Mouse (Mus musculus): ENCODE measurements at regions not wholly inside any gene's neighbourhood (a gene's known extent, or its start where the extent isn't known, plus 50 kb on each side); places are given as distances from the start of the nearest gene placed in this dataset.
A peak's percentile ranks its signal among the peaks of the same experiment; 100 is the strongest.

DNA sequence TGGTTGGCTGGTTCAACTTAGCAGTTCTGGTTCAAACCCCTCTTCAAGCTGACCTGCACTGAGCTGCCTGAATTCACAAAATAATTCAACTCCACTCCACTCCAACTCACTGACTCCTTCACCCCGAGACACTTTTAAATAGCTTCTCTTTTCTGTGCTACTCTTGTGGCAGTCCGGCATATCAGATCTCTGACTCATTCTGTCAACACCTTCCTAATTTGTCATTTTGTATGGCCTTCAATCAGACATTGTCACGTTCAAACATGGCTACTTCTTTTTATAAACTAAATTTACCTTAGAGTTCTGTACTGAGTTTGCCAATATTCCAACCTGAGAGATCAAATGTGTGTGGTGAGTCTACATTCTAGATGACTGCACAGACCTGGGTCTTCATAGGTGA lies 579.1 kb downstream of the Slitrk1 start:
- no peaks in the 10 kb centered on the region for H3K9me3 ChIP-seq (replicated peaks)
- ATAC-seq, result no peak
- H3K36me3 ChIP-seq (ENCODE audit: poor library complexity, severe bottlenecking), result no peaks in the 10 kb centered on the region
- WGBS, result 83% methylated on average over 3 of the region's 3 CpGs
- no peak overlapping the region for H3K4me3 ChIP-seq
- H3K4me1 ChIP-seq, result no peaks in the 10 kb centered on the region
- H3K27ac ChIP-seq, result no peak overlapping the region
- no peak overlapping the region for H3K9ac ChIP-seq
- no peak overlapping the region for H3K4me2 ChIP-seq
- H3K27me3 ChIP-seq, result no peaks in the 10 kb centered on the region

DNA sequence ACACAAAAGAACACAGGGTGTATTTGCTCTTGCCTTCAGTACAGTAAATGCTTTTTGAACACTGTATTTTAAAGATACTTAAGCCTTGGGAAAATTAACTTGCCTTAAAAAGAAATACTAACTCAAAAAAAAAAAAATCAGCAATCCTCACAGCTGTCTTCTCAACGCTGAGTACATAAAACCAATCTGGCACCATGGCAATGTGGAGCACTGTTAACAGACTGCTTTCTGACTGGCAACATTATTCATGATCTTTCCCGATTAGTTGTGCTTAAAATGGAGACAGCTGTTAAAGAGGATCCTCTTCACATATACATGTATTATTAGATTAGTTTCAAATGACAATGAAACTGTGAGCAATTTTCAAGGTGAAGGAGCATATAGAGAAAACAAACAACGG lies 587.5 kb downstream of the Slitrk1 start:
- peak; percentile 57; the same call in 1 of the 2 replicates for ATAC-seq
- no peaks in the 10 kb centered on the region for H3K36me3 ChIP-seq (ENCODE audit: poor library complexity, severe bottlenecking)
- H3K9me3 ChIP-seq (replicated peaks), result no peaks in the 10 kb centered on the region
- H3K27ac ChIP-seq, result no peak overlapping the region
- no peak overlapping the region for H3K4me3 ChIP-seq
- no peak overlapping the region for H3K9ac ChIP-seq
- no peaks in the 10 kb centered on the region for H3K27me3 ChIP-seq
- 54% methylated on average over 3 of the region's 3 CpGs for WGBS
- no peaks in the 10 kb centered on the region for H3K4me1 ChIP-seq
- no peak overlapping the region for H3K4me2 ChIP-seq

DNA sequence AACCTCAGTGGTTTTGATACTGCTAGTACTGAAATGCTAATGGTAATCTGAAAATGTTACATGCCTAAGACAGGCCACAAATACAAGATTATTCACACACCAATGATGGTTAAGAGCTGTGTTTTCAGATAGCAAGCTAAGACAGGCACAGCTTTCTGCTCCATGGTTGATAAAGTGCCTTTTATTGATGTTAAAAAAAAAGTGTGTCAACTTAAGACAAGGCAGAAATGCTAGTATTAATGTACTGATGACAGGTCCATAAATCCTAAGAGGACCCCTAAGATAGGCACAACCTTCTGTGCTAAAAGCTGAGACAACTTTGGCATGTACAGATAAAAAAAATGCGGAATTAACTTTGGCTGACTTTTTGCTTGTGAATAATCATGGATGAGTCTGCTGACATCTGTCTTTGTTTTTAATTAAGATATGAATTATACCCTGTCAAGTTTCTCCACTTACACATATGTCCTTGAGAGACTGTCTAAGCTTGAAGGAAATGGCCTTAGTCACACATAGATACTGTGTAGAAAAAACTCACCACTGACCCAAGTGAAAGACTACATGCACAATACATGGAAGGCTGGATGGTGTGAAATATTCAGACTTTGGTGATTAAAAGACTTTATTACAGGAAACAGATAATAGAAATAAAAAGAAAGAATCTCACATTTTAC lies 590.5 kb downstream of the Slitrk1 start:
- H3K27ac ChIP-seq, result no peak overlapping the region
- peak; percentile 38; the same call in 1 of the 2 replicates for ATAC-seq
- WGBS, result 89% methylated on average over 1 of the region's 1 CpGs
- no peaks in the 10 kb centered on the region for H3K27me3 ChIP-seq
- H3K9me3 ChIP-seq (replicated peaks), result no peaks in the 10 kb centered on the region
- no peaks in the 10 kb centered on the region for H3K4me1 ChIP-seq
- H3K36me3 ChIP-seq (ENCODE audit: poor library complexity, severe bottlenecking), result no peaks in the 10 kb centered on the region
- no peak overlapping the region for H3K4me3 ChIP-seq
- H3K9ac ChIP-seq, result no peak overlapping the region
- no peak overlapping the region for H3K4me2 ChIP-seq

DNA sequence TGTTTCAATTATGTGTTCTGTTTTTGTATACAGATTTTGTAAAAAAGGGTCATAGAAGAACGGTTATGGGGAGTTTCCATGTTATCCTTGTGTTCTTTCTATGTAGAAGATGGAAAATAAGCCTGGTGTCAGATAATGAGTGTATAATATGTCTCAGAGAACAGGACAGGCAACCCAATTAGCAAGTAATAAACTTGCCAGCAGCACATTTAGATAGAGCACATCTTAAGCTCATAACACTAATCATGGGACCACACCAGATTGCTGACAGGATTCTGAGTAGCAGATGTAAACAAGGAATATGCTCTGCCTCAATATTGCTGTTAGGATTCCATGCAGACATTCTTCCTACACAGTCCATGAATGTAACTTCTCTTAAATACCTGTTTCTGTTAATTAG lies 606.3 kb downstream of the Slitrk1 start:
- H3K4me2 ChIP-seq, result no peak overlapping the region
- H3K9ac ChIP-seq, result no peak overlapping the region
- no peak overlapping the region for H3K4me3 ChIP-seq
- no peaks in the 10 kb centered on the region for H3K9me3 ChIP-seq (replicated peaks)
- no peaks in the 10 kb centered on the region for H3K4me1 ChIP-seq
- H3K27ac ChIP-seq, result no peak overlapping the region
- no peaks in the 10 kb centered on the region for H3K27me3 ChIP-seq
- WGBS, result 76% methylated on average over 1 of the region's 1 CpGs
- peak; percentile 50; the same call in 1 of the 2 replicates for ATAC-seq
- H3K36me3 ChIP-seq (ENCODE audit: poor library complexity, severe bottlenecking), result no peaks in the 10 kb centered on the region

DNA sequence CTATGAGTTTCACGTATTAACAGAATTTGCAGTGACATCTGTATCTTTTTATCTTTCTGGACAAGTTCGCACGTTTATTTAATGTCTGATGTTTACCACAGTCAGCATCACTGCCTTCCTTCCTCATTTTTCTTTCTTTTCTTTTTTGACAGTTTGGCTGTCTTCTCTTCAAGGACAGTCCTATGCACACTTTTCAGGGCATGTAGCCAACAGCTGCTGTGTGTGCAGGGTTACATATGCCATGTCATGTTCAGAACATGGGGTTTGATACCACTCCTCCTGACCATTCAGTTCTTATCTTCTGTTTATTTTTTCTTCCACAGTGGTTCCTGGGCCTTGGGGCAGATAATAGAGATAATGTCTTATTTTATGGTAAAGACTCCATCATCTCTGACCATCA lies 634.3 kb downstream of the Slitrk1 start:
- no peak for ATAC-seq
- no peak overlapping the region for H3K9ac ChIP-seq
- WGBS, result 96% methylated on average over 3 of the region's 3 CpGs
- H3K27ac ChIP-seq, result no peak overlapping the region
- H3K4me3 ChIP-seq, result no peak overlapping the region
- H3K36me3 ChIP-seq (ENCODE audit: poor library complexity, severe bottlenecking), result no peaks in the 10 kb centered on the region
- no peaks in the 10 kb centered on the region for H3K27me3 ChIP-seq
- H3K9me3 ChIP-seq (replicated peaks), result no peaks in the 10 kb centered on the region
- no peaks in the 10 kb centered on the region for H3K4me1 ChIP-seq
- no peak overlapping the region for H3K4me2 ChIP-seq

DNA sequence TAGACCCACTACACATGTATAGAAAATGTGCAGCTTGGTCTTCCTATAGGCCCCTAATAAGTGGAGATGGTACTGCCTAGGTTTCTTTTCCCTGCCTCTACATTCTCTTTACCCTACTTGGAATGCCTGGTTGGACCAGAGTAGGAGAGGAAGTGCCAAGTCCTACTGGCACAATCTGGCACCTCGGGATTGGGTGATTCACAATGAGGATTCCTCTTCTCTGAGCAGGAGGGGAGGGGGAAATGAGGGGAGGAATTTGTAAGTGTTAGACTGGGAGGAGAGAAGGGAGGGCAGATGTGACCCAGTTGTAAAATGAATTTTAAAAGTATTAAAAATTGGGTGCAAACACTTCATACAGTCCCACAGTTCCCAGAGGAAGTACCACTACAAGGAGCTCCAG lies 652.9 kb downstream of the Slitrk1 start:
- Histone ChIP-seq H3K4me3 (no peak overlapping the region), H3K36me3 (ENCODE audit: poor library complexity, severe bottlenecking) (no peaks in the 10 kb centered on the region), H3K27me3 (no peaks in the 10 kb centered on the region), H3K4me1 (no peaks in the 10 kb centered on the region), H3K9ac (no peak overlapping the region), H3K9me3 (replicated peaks) (no peaks in the 10 kb centered on the region), H3K27ac (no peak overlapping the region), H3K4me2 (no peak overlapping the region)
- ATAC-seq, result no peak
- 80% methylated on average over 1 of the region's 1 CpGs for WGBS

DNA sequence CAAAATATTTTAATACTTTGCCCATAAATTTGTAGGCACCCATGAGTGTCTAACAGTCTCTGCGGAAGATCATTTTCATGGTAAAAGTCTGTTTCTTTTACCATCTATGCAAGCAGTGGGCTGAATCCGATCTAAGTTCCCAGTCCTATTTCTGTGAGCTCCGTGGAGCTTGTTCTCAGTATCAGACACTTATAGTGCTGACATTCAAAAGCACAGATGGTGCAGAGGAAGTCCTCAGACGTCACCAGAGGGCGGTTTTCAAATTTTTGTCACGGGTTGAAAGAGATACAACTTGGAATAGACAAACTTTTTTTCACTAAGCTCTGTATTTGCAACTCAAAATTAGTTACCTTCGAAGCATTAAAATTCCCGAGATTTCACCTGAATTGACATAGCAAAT lies 666.6 kb downstream of the Slitrk1 start:
- H3K36me3 ChIP-seq (ENCODE audit: poor library complexity, severe bottlenecking), result no peaks in the 10 kb centered on the region
- 74% methylated on average over 8 of the region's 8 CpGs for WGBS
- no peak overlapping the region for H3K4me3 ChIP-seq
- H3K27ac ChIP-seq, result no peak overlapping the region
- H3K27me3 ChIP-seq, result no peaks in the 10 kb centered on the region
- H3K4me2 ChIP-seq, result no peak overlapping the region
- H3K9ac ChIP-seq, result no peak overlapping the region
- no peaks in the 10 kb centered on the region for H3K9me3 ChIP-seq (replicated peaks)
- ATAC-seq, result no peak
- no peaks in the 10 kb centered on the region for H3K4me1 ChIP-seq

DNA sequence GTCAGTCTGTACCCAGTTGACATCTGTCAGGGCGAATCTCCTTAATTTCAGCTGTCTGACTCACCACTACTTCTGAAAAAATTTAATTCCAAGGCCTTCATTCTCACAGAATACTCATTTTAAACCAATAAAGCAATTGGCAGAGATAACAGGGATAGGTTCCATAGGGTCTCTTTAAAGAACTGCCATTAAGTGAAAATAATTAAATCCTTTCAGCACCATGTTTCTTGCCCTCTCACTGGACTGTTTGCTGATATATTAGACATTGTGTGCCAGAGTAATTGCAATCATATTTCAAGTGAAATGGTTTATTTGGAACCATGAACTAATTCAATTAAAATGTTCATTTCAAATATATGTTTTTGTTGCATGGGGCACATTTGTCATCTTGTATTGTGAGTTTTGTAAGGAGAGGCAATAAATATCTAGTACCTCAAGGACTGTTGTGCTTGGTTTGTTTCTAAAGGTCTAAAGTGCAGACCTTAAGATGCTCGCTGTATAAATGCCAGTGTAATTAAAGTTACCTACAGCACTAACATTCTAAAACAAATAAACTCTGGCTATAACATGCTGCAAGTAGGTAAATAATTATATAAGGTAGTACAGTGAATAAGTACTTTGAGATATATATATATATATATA lies 688.4 kb downstream of the Slitrk1 start:
- H3K4me3 ChIP-seq, result no peak overlapping the region
- no peaks in the 10 kb centered on the region for H3K9me3 ChIP-seq (replicated peaks)
- H3K36me3 ChIP-seq (ENCODE audit: poor library complexity, severe bottlenecking), result no peaks in the 10 kb centered on the region
- H3K27me3 ChIP-seq, result no peaks in the 10 kb centered on the region
- H3K4me2 ChIP-seq, result no peak overlapping the region
- ATAC-seq, result no peak
- no peaks in the 10 kb centered on the region for H3K4me1 ChIP-seq
- 91% methylated on average over 2 of the region's 2 CpGs for WGBS
- H3K27ac ChIP-seq, result no peak overlapping the region
- no peak overlapping the region for H3K9ac ChIP-seq

DNA sequence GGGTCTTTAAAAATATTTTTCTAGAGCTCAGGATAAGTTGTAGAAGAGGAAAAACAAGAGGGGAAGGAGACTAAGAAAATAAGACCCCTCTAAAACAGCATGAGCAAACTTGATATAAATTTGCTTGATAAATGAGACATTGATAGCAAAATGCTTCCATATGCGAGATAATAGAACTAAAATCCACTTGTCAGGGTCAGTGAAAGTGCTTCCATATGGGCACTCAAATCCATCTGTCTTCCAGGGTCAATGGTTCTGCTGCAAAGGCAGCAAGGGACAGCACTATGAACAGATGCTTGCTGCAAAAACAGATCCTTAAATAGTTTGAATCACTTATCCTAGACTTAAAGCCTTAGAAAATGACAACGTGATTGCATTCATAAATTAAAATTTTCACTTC lies 704.7 kb downstream of the Slitrk1 start:
- Histone ChIP-seq H3K27ac (no peak overlapping the region), H3K36me3 (ENCODE audit: poor library complexity, severe bottlenecking) (no peaks in the 10 kb centered on the region), H3K4me2 (no peak overlapping the region), H3K4me1 (no peaks in the 10 kb centered on the region), H3K27me3 (no peaks in the 10 kb centered on the region), H3K9me3 (replicated peaks) (no peaks in the 10 kb centered on the region), H3K4me3 (no peak overlapping the region), H3K9ac (no peak overlapping the region)
- 68% methylated on average over 2 of the region's 2 CpGs for WGBS
- no peak for ATAC-seq

DNA sequence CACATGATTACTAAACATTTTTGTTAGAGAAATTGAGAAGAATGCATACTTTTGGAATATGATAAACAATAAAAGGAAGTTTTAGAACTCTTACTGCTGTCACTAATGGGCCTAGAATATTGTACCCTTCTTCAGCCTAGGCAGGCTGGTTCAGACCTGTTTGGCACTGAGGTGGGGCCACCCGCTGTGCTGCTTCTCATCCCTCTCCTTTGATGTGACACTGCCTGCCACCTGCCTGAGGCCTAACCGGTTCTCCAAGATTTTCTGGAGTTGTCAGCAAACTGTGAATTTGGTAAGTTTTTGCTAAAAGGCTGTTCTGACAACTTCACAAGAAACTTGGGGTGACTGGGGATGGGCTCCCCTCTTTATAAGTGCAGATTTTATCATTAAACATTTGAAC lies 714.8 kb downstream of the Slitrk1 start:
- no peak overlapping the region for H3K27ac ChIP-seq
- ATAC-seq, result no peak
- no peak overlapping the region for H3K9ac ChIP-seq
- no peaks in the 10 kb centered on the region for H3K9me3 ChIP-seq (replicated peaks)
- H3K27me3 ChIP-seq, result no peaks in the 10 kb centered on the region
- no peak overlapping the region for H3K4me3 ChIP-seq
- no peaks in the 10 kb centered on the region for H3K4me1 ChIP-seq
- no peak overlapping the region for H3K4me2 ChIP-seq
- 35% methylated on average over 2 of the region's 2 CpGs for whole genome bisulfite sequencing
- no peaks in the 10 kb centered on the region for H3K36me3 ChIP-seq (ENCODE audit: poor library complexity, severe bottlenecking)

DNA sequence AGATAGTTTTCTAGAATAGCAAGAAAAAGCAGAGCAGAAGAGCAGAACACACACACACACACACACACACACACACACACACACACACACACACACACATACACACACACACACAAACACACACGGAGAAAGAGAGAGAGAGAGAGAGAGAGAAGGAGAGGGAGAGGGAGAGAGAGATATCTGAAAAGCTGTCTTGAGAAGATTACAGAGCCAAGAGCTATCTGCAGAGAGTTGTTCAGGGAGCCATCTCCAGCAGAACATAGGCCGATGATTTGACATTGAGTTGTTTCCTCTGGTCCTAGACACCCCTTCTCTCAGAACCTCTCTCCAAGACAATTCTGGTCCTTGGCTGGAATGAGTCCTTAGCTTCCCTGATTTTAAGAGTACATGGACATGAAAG lies 733.0 kb downstream of the Slitrk1 start:
- H3K4me2 ChIP-seq, result no peak overlapping the region
- no peak overlapping the region for H3K4me3 ChIP-seq
- no peaks in the 10 kb centered on the region for H3K4me1 ChIP-seq
- H3K27ac ChIP-seq, result no peak overlapping the region
- WGBS, result 88% methylated on average over 2 of the region's 2 CpGs
- H3K36me3 ChIP-seq (ENCODE audit: poor library complexity, severe bottlenecking), result no peaks in the 10 kb centered on the region
- H3K9me3 ChIP-seq (replicated peaks), result no peaks in the 10 kb centered on the region
- no peak overlapping the region for H3K9ac ChIP-seq
- no peaks in the 10 kb centered on the region for H3K27me3 ChIP-seq
- ATAC-seq, result no peak

DNA sequence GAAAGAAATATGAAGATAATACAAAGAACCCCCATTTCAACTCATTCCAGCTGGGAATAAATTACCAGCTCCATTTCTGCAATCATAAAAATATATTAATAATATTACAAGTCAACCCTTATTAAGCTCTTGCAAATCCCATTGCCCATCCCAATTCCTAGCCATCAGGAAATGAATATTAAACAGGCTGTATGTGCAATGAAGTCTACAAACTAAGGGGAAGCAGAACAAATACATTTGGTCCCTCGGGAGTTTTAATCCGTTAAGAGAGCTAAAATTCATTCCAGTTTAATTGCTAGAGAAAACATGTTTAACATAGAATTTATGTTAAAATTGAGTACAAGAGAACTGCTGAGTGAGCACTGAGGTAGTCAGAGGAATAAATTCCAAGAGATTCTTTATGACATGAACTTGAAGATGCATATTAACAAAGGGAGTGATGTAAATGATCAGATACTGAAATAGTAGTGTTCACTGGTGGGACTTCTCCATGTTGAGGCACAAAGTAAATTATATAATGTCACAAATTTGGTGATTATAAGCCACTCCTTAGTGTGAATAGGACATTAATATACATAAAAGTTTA lies 738.6 kb downstream of the Slitrk1 start:
- Histone ChIP-seq H3K4me3 (no peak overlapping the region), H3K9ac (no peak overlapping the region), H3K27ac (no peak overlapping the region), H3K27me3 (no peaks in the 10 kb centered on the region), H3K9me3 (replicated peaks) (no peaks in the 10 kb centered on the region), H3K36me3 (ENCODE audit: poor library complexity, severe bottlenecking) (no peaks in the 10 kb centered on the region), H3K4me1 (no peaks in the 10 kb centered on the region), H3K4me2 (no peak overlapping the region)
- WGBS, result 87% methylated on average over 2 of the region's 2 CpGs
- no peak for ATAC-seq

All from forebrain, embryonic 13.5 days (tissue).